Mouse (Mus musculus) MEL (cell line): ENCODE data around the gene Camta1.

Experiments used
- CTCF ChIP-seq, 3 experiments: IDR thresholded peaks in 2 of 3; conservative IDR thresholded peaks in 1 of 3; 2 replicates each; pipeline ENCODE4 v1.5.1; 2011 to 2012; ENCODE audit warnings: low read length in 3 of 3, low read depth in 2 of 3, mild to moderate bottlenecking in 2 of 3, improper control_type of control experiment in 1 of 3, inconsistent platforms in 1 of 3, mixed read lengths in 1 of 3, moderate library complexity in 1 of 3; ENCODE audit not compliant: control insufficient read depth in 1 of 3, insufficient read depth in 1 of 3, poor library complexity in 1 of 3, severe bottlenecking in 1 of 3
- EP300 ChIP-seq, 2 experiments: IDR thresholded peaks; 2 replicates each; pipeline ENCODE4 v1.6.1; 2011; ENCODE audit warnings: improper control_type of control experiment in 2 of 2, low read length in 2 of 2, low read depth in 1 of 2, mild to moderate bottlenecking in 1 of 2
- GATA1 ChIP-seq: IDR thresholded peaks from 2 replicates; pipeline ENCODE4 v1.6.1; 2011; ENCODE audit warnings: low read depth, low read length, improper control_type of control experiment
- NELFE ChIP-seq: IDR thresholded peaks from 2 replicates; pipeline ENCODE4 v1.6.1; 2011; ENCODE audit warnings: low read depth, low read length, improper control_type of control experiment
- POLR2AphosphoS5 ChIP-seq: IDR thresholded peaks from 2 replicates; pipeline ENCODE4 v1.6.1; 2012; ENCODE audit warnings: low read depth, borderline replicate concordance, mild to moderate bottlenecking, inconsistent platforms, low read length, moderate library complexity, mixed read lengths
- SIN3A ChIP-seq: IDR thresholded peaks from 2 replicates; pipeline ENCODE4 v1.6.1; 2012; ENCODE audit warnings: low read length, improper control_type of control experiment, inconsistent platforms
- USF1 ChIP-seq: IDR thresholded peaks from 2 replicates; pipeline ENCODE4 v1.6.1; 2014; ENCODE audit warnings: low read depth, mild to moderate bottlenecking, inconsistent platforms, low read length, improper control_type of control experiment, moderate library complexity
- ZMIZ1 ChIP-seq: IDR thresholded peaks from 2 replicates; pipeline ENCODE4 v1.6.1; 2012; ENCODE audit warnings: low read depth, mild to moderate bottlenecking, inconsistent platforms, low read length, improper control_type of control experiment, moderate library complexity

DNA sequence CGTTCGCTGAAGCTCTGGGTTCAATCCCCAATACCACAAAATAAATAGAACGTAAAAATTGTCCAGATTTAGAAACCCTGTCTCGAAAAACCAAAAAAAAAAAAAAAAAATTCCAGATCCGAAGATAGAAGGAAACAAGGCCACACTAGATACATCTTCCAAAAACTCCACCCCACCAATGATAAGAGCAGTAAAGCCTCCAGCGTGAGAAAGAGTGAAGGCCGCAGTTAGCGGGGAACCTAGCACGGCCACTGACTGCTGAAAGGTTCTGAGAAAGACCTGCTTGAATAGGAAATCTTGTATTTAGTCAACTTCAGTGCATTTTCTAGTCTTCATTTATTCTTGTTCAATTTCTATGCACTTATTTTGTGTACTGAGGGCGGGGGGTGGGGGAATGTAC, 986.3 kb downstream of the Camta1 start:
- TF ChIP-seq EP300 (IDR thresholded peaks at IDR 0.05; ENCODE audit: low read depth in 1 of 2, low read length in 2 of 2): no peak
- no peak for TF ChIP-seq POLR2AphosphoS5
- no peak for TF ChIP-seq USF1
- TF ChIP-seq ZMIZ1: no peak
- no peak for TF ChIP-seq GATA1
- TF ChIP-seq CTCF (IDR thresholded peaks at IDR 0.05 in 2 of 3, conservative IDR thresholded peaks at IDR 0.05 in 1 of 3; ENCODE audit: control insufficient read depth in 1 of 3, insufficient read depth in 1 of 3, low read depth in 2 of 3, low read length in 3 of 3, poor library complexity in 1 of 3, severe bottlenecking in 1 of 3): no peak
- no peak for TF ChIP-seq SIN3A
- no peak for TF ChIP-seq NELFE
